Mouse (Mus musculus) midbrain, embryonic 11.5 days (tissue): ENCODE data around the gene Taf11. TPM values are rescaled to one million over a fixed set of nuclear protein-coding genes. Genes with fewer than 3 reads are reported as not detected.

Experiments used
- polyA plus RNA-seq: library from polyadenylated mRNA; unstranded; fragments of >200 nt; fragmentation: Nextera tagmentation; extraction: Ambion mirVana; gene quantifications from 2 replicates; pipeline ENCODE4 v1.2.1, GENCODE M21; 2014

The Taf11 gene
- polyA plus RNA-seq, 1 experiment from 2014 or later = 95.0 TPM

Other genes with a start within 250 kb of the Taf11 start
- gene Spdef, start 180.9 kb downstream of the Taf11 start, polyA plus RNA-seq = 0.25 TPM in 1 of 2 replicates, not detected in the other
- gene D17Wsu92e, start 89.2 kb downstream of the Taf11 start, polyA plus RNA-seq = 8.7 and 10.9 TPM in 2 replicates
- 358 and 416 TPM in 2 replicates for gene Snrpc, start 71.7 kb downstream of the Taf11 start, polyA plus RNA-seq
- gene Uhrf1bp1, start 53.4 kb downstream of the Taf11 start, polyA plus RNA-seq = 4.9 TPM in 2 replicates
- gene Anks1, start 538 bp downstream of the Taf11 start, polyA plus RNA-seq = 22.5 and 23.7 TPM in 2 replicates
- 0.70 and 1.0 TPM in 2 replicates for gene Tcp11, start 170.8 kb upstream of the Taf11 start, polyA plus RNA-seq
- 10.1 and 10.2 TPM in 2 replicates for gene Scube3, start 232.3 kb upstream of the Taf11 start, polyA plus RNA-seq